Mouse (Mus musculus) retina, embryonic 14.5 days (tissue): ENCODE measurements at regions not wholly inside any gene's neighbourhood (a gene's known extent, or its start where the extent isn't known, plus 50 kb on each side); places are given as distances from the start of the nearest gene placed in this dataset.
A peak's percentile ranks its signal among the peaks of the same experiment; 100 is the strongest.

Source experiments
- DNase-seq: peaks from one replicate; pipeline ENCODE4 v3.0.0-alpha.2; 2015; ENCODE audit warnings: low spot score

GRCm38 (mm10) chr6:73401059-73401458 is 68.4 kb downstream of the 4931417E11Rik start:
- peak; percentile 48 for DNase-seq

- no peak for DNase-seq
Measured at GRCm38 (mm10) chr6:73389301-73389700, 80.2 kb downstream of the 4931417E11Rik start.

GRCm38 (mm10) chr6:73386261-73386660 is 83.2 kb downstream of the 4931417E11Rik start:
- DNase-seq, result no peak

- DNase-seq, result no peak
Measured at GRCm38 (mm10) chr6:73379825-73380224, 89.6 kb downstream of the 4931417E11Rik start.

- DNase-seq, result no peak
Measured at GRCm38 (mm10) chr6:73377884-73378283, 91.6 kb downstream of the 4931417E11Rik start.

- no peak for DNase-seq
Measured at GRCm38 (mm10) chr6:73376291-73376690, 93.2 kb downstream of the 4931417E11Rik start.

- no peak for DNase-seq
Measured at GRCm38 (mm10) chr6:73372901-73373300, 96.6 kb downstream of the 4931417E11Rik start.

GRCm38 (mm10) chr6:73371866-73372265 is 97.6 kb downstream of the 4931417E11Rik start:
- DNase-seq, result no peak

- DNase-seq, result no peak
Measured at GRCm38 (mm10) chr6:73370901-73371300, 98.6 kb downstream of the 4931417E11Rik start.

- DNase-seq, result no peak
Measured at GRCm38 (mm10) chr6:73368836-73369141, 100.7 kb downstream of the 4931417E11Rik start.

- no peak for DNase-seq
Measured at GRCm38 (mm10) chr6:73368047-73368835, 101.2 kb downstream of the 4931417E11Rik start.

GRCm38 (mm10) chr6:73367616-73368015 is 101.9 kb downstream of the 4931417E11Rik start:
- peak; percentile 93 for DNase-seq

GRCm38 (mm10) chr6:73366626-73367025 is 102.8 kb downstream of the 4931417E11Rik start:
- DNase-seq, result no peak

GRCm38 (mm10) chr6:73365306-73365705 is 104.2 kb downstream of the 4931417E11Rik start:
- no peak for DNase-seq

- peak; percentile 34 for DNase-seq
Measured at GRCm38 (mm10) chr6:73334995-73335394, 86.8 kb downstream of the Suclg1 start.

- no peak for DNase-seq
Measured at GRCm38 (mm10) chr6:73329666-73330065, 81.5 kb downstream of the Suclg1 start.
